Mouse (Mus musculus) megakaryocyte-erythroid progenitor cell, adult 5-6 weeks (primary cell): Measurements from ENCODE around the gene Copb2. TPM values are rescaled to one million over a fixed set of nuclear protein-coding genes. Genes with fewer than 3 reads are reported as not detected.
A peak's percentile ranks its signal among the peaks of the same experiment; 100 is the strongest.

Experiments used
- ATAC-seq: replicated peaks from 2 replicates; pipeline ENCODE4 v1.8.0; 2016; ENCODE audit warnings: mild to moderate bottlenecking, inconsistent platforms; ENCODE audit not compliant: severe bottlenecking, poor library complexity, low FRiP score, low TSS enrichment
- total RNA-seq, 2 experiments: library from RNA; stranded (forward) in 1 of 2; stranded (reverse) in 1 of 2; fragments of 200-1000, 215-1000 nt in 1 of 2; fragments of >200 nt in 1 of 2; fragmentation: Nextera tagmentation in 1 of 2; gene quantifications; 2 replicates each; pipeline ENCODE4 v1.2.3; 2014 to 2017

Gene Copb2
- 87.0 and 105 TPM in 2 replicates for total RNA-seq (2014; fragmentation: Nextera tagmentation)
- 190 and 200 TPM in 2 replicates for total RNA-seq (2017)

GRCm38 (mm10) chr9:98563137-98564126, at the start of gene Copb2:
Gene Copb2 (plus strand): TSS chr9:98563721.
- peak; percentile 96 for ATAC-seq

- ATAC-seq = no peak
Observed at GRCm38 (mm10) chr9:98523872-98524271, 39.6 kb upstream of the Copb2 start.

GRCm38 (mm10) chr9:98524786-98525542, 38.6 kb upstream of the Copb2 start:
- ATAC-seq = no peak

- no peak for ATAC-seq
Observed at GRCm38 (mm10) chr9:98525543-98525924, 38.0 kb upstream of the Copb2 start.

GRCm38 (mm10) chr9:98527226-98527625, 36.3 kb upstream of the Copb2 start:
- ATAC-seq = no peak

GRCm38 (mm10) chr9:98529776-98530175, 33.7 kb upstream of the Copb2 start:
- no peak for ATAC-seq

GRCm38 (mm10) chr9:98530999-98531398, 32.5 kb upstream of the Copb2 start:
- ATAC-seq = no peak

- ATAC-seq = no peak
Observed at GRCm38 (mm10) chr9:98534675-98535280, 28.7 kb upstream of the Copb2 start.

GRCm38 (mm10) chr9:98535763-98536162, 27.8 kb upstream of the Copb2 start:
- ATAC-seq = 0 out of 2 replicates have a peak, but pooled peaks have one; percentile 32

- ATAC-seq = no peak
Observed at GRCm38 (mm10) chr9:98538017-98538712, 25.4 kb upstream of the Copb2 start.

- ATAC-seq = peak; percentile 97
Observed at GRCm38 (mm10) chr9:98538713-98539360, 24.7 kb upstream of the Copb2 start.

GRCm38 (mm10) chr9:98544042-98544441, 19.5 kb upstream of the Copb2 start:
- ATAC-seq = peak; percentile 75; the same call in 1 of the 2 replicates

- no peak for ATAC-seq
Observed at GRCm38 (mm10) chr9:98583852-98584251, 20.3 kb downstream of the Copb2 start.

- no peak for ATAC-seq
Observed at GRCm38 (mm10) chr9:98600094-98600493, 36.6 kb downstream of the Copb2 start.

GRCm38 (mm10) chr9:98601156-98601836, 37.8 kb downstream of the Copb2 start, which contains the start of gene Mrps22:
Gene Mrps22 (minus strand): TSS chr9:98601660.
- ATAC-seq = peak; percentile 99

GRCm38 (mm10) chr9:98601837-98602359, 38.4 kb downstream of the Copb2 start:
- ATAC-seq = no peak

GRCm38 (mm10) chr9:98604896-98605295, 41.4 kb downstream of the Copb2 start:
- no peak for ATAC-seq

- no peak for ATAC-seq
Observed at GRCm38 (mm10) chr9:98628480-98628879, 65.0 kb downstream of the Copb2 start.
